Mouse (Mus musculus) stomach, embryonic 16.5 days (tissue): Measurements from ENCODE around the gene Creb3l2. TPM values are rescaled to one million over a fixed set of nuclear protein-coding genes. Genes with fewer than 3 reads are reported as not detected.
A peak's percentile ranks its signal among the peaks of the same experiment; 100 is the strongest.

Experiments
- ATAC-seq: fragments of 200-750 bp; cut with Nextera tagmentation; 2 replicates; pipeline ENCODE4 v1.8.0; 2017; ENCODE audit warnings: moderate number of reproducible peaks, moderate TSS enrichment; ENCODE audit not compliant: insufficient read depth, low FRiP score
- H3K27ac ChIP-seq: fragments of 300-500 bp; sonication (generic); 2 replicates; pipeline ENCODE4 v1.5.1; 2014; ENCODE audit warnings: low read length
- H3K27me3 ChIP-seq: fragments of 300-500 bp; sonication (generic); 2 replicates; pipeline ENCODE4 v1.6.1; 2014; ENCODE audit warnings: low read length, control low read depth, mixed read lengths; ENCODE audit not compliant: control insufficient read depth, insufficient read depth
- H3K36me3 ChIP-seq: fragments of 300-500 bp; sonication (generic); 2 replicates; pipeline ENCODE4 v1.6.1; 2014; ENCODE audit warnings: low read length; ENCODE audit not compliant: control insufficient read depth, insufficient read depth
- H3K4me1 ChIP-seq: fragments of 300-500 bp; sonication (generic); 2 replicates; pipeline ENCODE4 v1.6.1; 2014; ENCODE audit warnings: low read length, control low read depth, mixed read lengths; ENCODE audit not compliant: control insufficient read depth, insufficient read depth
- H3K4me2 ChIP-seq: fragments of 300-500 bp; sonication (generic); 2 replicates; pipeline ENCODE4 v1.6.1; 2014; ENCODE audit warnings: low read depth, low read length, mixed read lengths
- H3K4me3 ChIP-seq: fragments of 300-500 bp; sonication (generic); replicated peaks from 2 replicates; pipeline ENCODE4 v1.5.1; 2014; ENCODE audit warnings: mild to moderate bottlenecking, low read length
- H3K9ac ChIP-seq: fragments of 300-500 bp; sonication (generic); 2 replicates; pipeline ENCODE4 v1.6.1; 2014; ENCODE audit warnings: low read length
- H3K9me3 ChIP-seq: fragments of 300-500 bp; sonication (generic); replicated peaks from 2 replicates; pipeline ENCODE4 v1.6.1; 2016; ENCODE audit warnings: low read length, control low read depth; ENCODE audit not compliant: control insufficient read depth
- WGBS: fragments of 180-500 bp; shearing (Covaris S2); extraction: QIAGEN DNeasy Blood & Tissue Kit; methylation state at CpG from one replicate; pipeline ENCODE4 v1.1.7; 2014; 5-methylcytosine and 5-hydroxymethylcytosine counted together
- polyA plus RNA-seq: library from polyadenylated mRNA; unstranded; fragments of >200 nt; fragmentation: Nextera tagmentation; extraction: Ambion mirVana; gene quantifications from 2 replicates; pipeline ENCODE4 v1.2.1, GENCODE M21; 2015

Gene Creb3l2
- polyA plus RNA-seq, 1 experiment from 2014 or later, result 20.3 TPM

DNA sequence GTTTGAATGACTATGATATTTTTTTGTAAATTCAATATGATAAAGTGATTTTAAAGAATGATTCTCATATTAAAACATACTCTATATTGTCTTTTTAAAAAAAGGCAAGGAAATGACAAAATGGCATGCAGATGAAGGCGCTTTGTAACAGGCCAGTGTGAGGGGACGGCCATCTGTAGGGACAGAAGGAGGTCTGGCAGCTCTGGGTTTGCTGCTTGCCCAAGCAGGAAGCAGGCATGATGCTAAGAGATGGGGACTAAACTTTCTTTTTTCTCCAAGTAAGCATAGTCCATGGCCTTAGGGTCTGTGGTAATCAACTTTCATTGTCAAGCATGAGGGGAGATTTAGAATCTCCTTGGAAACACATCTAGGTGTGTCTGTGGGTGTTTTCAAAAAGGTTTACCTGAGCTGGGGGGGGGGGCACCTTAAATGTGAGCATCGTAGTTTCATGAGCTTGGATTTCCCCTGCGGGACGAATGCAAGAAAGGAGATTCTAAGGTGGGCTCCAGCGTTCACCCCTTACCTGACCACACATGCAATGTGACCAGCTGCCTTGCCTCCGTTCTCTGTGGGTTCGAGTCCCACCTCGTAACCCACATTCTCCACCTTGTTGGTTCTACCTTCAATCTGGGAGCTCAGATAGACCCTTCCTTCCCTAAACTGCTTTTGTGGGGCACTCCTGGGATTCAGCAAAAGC lies 115.9 kb downstream of the Creb3l2 start:
- Histone ChIP-seq H3K27ac (peak overlapping the region; percentile 60; the same call in 1 of the 2 replicates), H3K9ac (peak overlapping the region; percentile 16; the same call in 1 of the 2 replicates), H3K4me3 (no peak overlapping the region), H3K9me3 (no peaks in the 10 kb centered on the region), H3K4me1 (peaks cover 14% of the 10 kb centered on the region), H3K36me3 (no peaks in the 10 kb centered on the region), H3K4me2 (no peak overlapping the region), H3K27me3 (no peaks in the 10 kb centered on the region)
- ATAC-seq, result no peak
- 90% methylated on average over 9 of the region's 9 CpGs for WGBS

DNA sequence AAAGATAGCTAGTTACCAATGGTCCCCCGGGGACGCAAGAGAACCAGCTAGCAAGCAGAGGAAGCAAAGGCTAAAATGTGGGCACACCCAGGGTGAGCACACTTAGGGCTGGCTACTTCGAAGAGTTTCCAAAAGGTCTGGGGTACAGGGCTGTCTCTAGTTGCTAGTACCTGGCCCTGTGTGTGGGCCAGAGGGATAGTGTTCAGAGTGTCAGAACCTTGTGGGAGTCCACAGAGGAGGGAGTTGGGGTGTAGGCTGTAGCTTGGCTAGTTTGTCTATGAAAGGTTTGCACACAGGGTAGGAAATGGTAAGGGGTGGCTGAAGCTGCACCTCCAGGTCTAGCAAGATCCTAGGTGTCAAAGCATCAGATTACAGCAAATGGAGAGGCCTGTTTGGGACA lies 116.9 kb downstream of the Creb3l2 start:
- H3K4me3 ChIP-seq, result no peak overlapping the region

DNA sequence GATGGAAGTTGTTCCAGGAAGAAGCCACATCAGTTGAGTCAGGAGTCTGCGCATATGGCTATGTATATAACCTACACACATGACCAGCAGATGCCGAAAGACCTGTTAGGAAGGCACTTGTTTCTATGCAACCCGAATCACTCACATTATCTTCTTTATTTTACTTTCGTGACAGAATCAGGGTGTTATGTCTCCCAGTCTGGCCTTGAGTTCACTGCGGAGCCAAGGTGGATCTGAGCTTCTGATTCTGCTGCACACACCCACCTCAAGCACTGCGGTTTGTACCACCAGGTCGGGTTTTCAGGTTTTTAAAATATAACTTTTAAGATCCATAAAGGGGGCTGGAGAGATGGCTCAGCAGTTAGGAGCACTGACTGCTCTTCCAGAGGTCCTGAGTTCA lies 119.3 kb downstream of the Creb3l2 start:
- Histone ChIP-seq H3K9me3 (no peaks in the 10 kb centered on the region), H3K9ac (no peak overlapping the region), H3K4me2 (no peak overlapping the region), H3K4me1 (peaks cover 6% of the 10 kb centered on the region), H3K36me3 (no peaks in the 10 kb centered on the region), H3K27me3 (no peaks in the 10 kb centered on the region), H3K4me3 (no peak overlapping the region), H3K27ac (no peak overlapping the region)
- ATAC-seq, result no peak
- WGBS, result 87% methylated on average over 7 of the region's 7 CpGs

More for the DNA sequence above, 116.9 kb downstream of the Creb3l2 start:
- H3K9me3 ChIP-seq, result no peaks in the 10 kb centered on the region
- H3K4me1 ChIP-seq, result peaks cover 7% of the 10 kb centered on the region
- no peaks in the 10 kb centered on the region for H3K27me3 ChIP-seq
- ATAC-seq, result no peak
- no peak overlapping the region for H3K9ac ChIP-seq
- WGBS, result 84% methylated on average over 3 of the region's 3 CpGs
- no peaks in the 10 kb centered on the region for H3K36me3 ChIP-seq
- H3K27ac ChIP-seq, result no peak overlapping the region
- H3K4me2 ChIP-seq, result no peak overlapping the region

DNA sequence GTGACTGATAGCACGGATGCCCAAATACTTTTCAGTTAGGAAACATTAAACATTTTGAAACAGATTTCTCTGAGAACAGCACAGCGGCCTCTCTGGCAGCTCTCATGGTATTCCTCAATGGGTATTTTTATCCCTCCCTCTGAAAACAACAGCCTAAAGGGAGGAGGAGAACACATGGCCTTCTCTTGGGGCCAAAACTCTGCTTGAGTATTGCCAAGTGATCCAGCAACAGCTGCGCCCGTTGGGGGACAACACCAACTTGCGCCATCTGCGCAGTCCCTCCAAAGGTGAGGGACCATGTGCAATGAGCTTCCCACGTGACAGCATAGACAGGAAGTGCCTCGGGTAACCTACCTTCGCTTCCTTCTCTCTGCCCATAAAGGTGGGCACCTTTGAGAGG lies 119.9 kb downstream of the Creb3l2 start:
- no peaks in the 10 kb centered on the region for H3K27me3 ChIP-seq
- H3K4me1 ChIP-seq, result peaks cover 6% of the 10 kb centered on the region
- H3K4me3 ChIP-seq, result no peak overlapping the region
- no peak overlapping the region for H3K4me2 ChIP-seq
- no peaks in the 10 kb centered on the region for H3K9me3 ChIP-seq
- no peaks in the 10 kb centered on the region for H3K36me3 ChIP-seq
- no peak overlapping the region for H3K27ac ChIP-seq
- 81% methylated on average over 9 of the region's 9 CpGs for WGBS
- no peak overlapping the region for H3K9ac ChIP-seq
- ATAC-seq, result no peak

DNA sequence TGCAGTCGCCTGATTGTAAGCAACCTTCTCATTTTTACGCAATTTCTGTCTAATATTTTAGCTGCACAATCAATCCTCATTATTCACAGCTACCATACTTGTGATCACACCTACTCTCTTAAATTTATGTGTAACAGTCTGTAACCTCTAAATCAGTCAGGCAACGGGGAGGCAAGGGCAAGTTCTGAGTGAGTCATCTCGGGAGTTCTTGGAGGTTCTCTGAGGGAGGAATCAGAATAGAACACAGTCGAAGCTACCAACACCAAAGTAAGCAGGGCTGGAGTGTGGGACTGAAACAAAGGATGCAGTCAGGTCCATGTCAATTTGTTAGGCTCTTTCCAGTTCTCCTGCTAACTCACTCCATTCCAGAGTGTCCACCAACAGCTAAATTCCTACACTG lies 124.0 kb downstream of the Creb3l2 start:
- ATAC-seq, result no peak
- WGBS, result 75% methylated on average over 5 of the region's 5 CpGs
- no peak overlapping the region for H3K27ac ChIP-seq
- H3K9me3 ChIP-seq, result no peaks in the 10 kb centered on the region
- H3K27me3 ChIP-seq, result no peaks in the 10 kb centered on the region
- no peaks in the 10 kb centered on the region for H3K36me3 ChIP-seq
- no peaks in the 10 kb centered on the region; the same call in 1 of the 2 replicates for H3K4me1 ChIP-seq
- H3K4me3 ChIP-seq, result no peak overlapping the region
- no peak overlapping the region for H3K4me2 ChIP-seq
- no peak overlapping the region for H3K9ac ChIP-seq

DNA sequence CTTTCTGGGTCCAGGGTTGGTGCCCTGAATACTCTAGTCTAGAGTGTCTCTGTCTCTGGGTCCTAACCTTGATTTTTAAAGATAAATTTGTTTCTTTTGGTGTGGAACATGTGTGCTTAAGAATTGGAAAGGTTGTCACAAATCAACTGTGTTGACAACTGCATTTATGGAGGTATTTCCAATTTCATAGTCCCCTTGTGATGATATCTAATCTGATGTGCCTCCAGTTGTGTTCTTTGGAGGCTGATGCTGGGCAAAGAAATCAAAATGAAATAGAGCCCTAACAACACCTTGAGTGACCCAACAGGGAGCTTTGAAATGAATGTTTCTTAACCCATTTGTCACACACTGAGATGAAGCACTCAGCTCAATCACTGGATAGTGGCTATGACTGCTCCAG lies 126.5 kb downstream of the Creb3l2 start:
- H3K9ac ChIP-seq, result no peak overlapping the region
- no peak overlapping the region for H3K4me3 ChIP-seq
- no peaks in the 10 kb centered on the region for H3K9me3 ChIP-seq
- no peaks in the 10 kb centered on the region for H3K36me3 ChIP-seq
- H3K4me2 ChIP-seq, result no peak overlapping the region
- no peak for ATAC-seq
- H3K4me1 ChIP-seq, result no peaks in the 10 kb centered on the region; the same call in 1 of the 2 replicates
- H3K27me3 ChIP-seq, result no peaks in the 10 kb centered on the region
- no peak overlapping the region for H3K27ac ChIP-seq

DNA sequence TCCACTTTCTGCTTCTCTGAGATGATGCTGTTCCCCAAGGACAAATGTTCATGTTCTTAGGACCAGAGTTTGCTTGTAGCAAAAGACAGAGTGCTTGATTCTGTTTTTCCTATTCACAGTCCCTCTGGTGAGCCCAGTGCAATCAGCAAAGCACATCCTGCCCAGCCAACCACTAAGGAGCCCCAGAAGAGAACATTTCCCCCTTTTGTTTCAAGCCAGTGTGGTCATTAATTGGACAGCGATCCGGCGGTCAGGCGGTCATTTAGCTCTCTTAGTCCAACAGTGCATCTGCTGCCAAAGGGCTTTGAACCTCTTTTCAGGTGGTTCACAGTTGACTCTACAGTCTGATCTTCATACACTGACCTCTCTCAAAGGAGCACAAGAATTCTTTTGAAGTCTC lies 131.3 kb downstream of the Creb3l2 start:
- Histone ChIP-seq H3K27me3 (no peaks in the 10 kb centered on the region), H3K9ac (no peak overlapping the region), H3K4me2 (no peak overlapping the region), H3K9me3 (no peaks in the 10 kb centered on the region), H3K4me3 (no peak overlapping the region), H3K36me3 (no peaks in the 10 kb centered on the region), H3K27ac (no peak overlapping the region), H3K4me1 (no peaks in the 10 kb centered on the region)
- 89% methylated on average over 4 of the region's 4 CpGs for whole genome bisulfite sequencing
- ATAC-seq, result no peak

DNA sequence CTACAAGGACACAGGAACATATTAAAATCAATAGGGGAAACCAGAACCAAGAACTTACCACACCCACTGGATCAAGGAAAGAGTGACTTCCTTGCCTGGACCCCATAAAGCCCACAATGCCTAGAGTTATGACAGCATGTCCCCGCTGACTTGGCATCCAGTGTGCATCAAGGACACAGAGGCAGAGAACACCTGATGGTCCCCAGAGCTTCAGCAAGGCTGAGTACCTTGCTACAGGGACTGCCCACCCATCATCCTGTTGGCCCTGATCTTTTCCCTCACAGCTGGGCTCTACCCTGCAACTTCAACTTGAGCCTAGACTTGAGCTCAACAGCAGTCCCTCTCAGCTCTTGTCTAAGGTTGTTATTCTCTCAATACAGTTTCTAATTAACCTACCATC lies 135.3 kb downstream of the Creb3l2 start:
- no peak for ATAC-seq
- no peaks in the 10 kb centered on the region for H3K36me3 ChIP-seq
- H3K9me3 ChIP-seq, result no peaks in the 10 kb centered on the region
- no peak overlapping the region for H3K4me3 ChIP-seq
- no peak overlapping the region for H3K27ac ChIP-seq
- 91% methylated on average over 1 of the region's 1 CpGs for WGBS
- no peak overlapping the region for H3K9ac ChIP-seq
- H3K4me1 ChIP-seq, result no peaks in the 10 kb centered on the region
- H3K4me2 ChIP-seq, result no peak overlapping the region
- H3K27me3 ChIP-seq, result 0 out of 2 replicates have a peak, but pooled peaks cover under 1% of the 10 kb centered on the region

DNA sequence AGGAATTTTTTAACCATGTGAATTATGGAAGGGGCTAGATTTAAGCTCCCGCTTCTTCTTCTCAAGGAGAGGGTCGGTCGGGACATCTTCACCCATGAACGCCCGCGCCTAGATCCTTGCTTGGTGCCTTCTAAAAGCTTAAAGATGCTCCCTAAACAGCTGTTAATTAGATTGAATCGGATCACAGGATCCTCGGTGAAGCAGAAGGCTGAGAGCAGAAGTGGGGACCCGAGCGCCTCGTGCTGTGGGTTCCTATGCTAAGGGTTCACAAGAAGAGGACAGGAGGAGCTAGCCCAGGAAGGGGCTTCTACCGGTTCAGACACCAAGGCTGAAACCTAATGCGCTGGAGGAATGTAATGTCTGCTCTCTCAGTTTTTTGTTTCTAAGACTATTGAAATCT lies 141.5 kb downstream of the Creb3l2 start:
- Histone ChIP-seq H3K27ac (no peak overlapping the region), H3K27me3 (peaks cover 37% of the 10 kb centered on the region), H3K36me3 (no peaks in the 10 kb centered on the region), H3K4me1 (peaks cover 9% of the 10 kb centered on the region; the same call in 1 of the 2 replicates), H3K9ac (no peak overlapping the region), H3K4me3 (peak overlapping the region; percentile 68; the same call in 1 of the 2 replicates), H3K9me3 (no peaks in the 10 kb centered on the region), H3K4me2 (peak overlapping the region; percentile 99)
- 17% methylated on average over 13 of the region's 13 CpGs for WGBS
- no peak for ATAC-seq
